Comparison of ENCODE assay signal across 8 mouse cellular contexts in genomic region chr2:90903398-90903797, GRCm38 (mm10). TPM values are rescaled to one million over a fixed set of nuclear protein-coding genes. Genes with fewer than 3 reads are reported as not detected.
DNase-seq lines count a peak whose midpoint lies in the region; ATAC-seq and TF ChIP-seq lines count a peak whose summit lies in the region.

No protein-coding gene starts in this region.

- no peak overlapping the region for H3K27ac ChIP-seq in lung, embryonic 16.5 days (ENCODE audit: low read length)
- no peak overlapping the region for H3K27ac ChIP-seq in embryonic fibroblast, embryonic 13.5 days (ENCODE audit: insufficient read depth, low read length)
- H3K27ac ChIP-seq in limb, embryonic 12.5 days, result no peak overlapping the region
- H3K27ac ChIP-seq in neural tube, embryonic 15.5 days (replicated peaks), result peak overlapping the region; percentile 94; the same call in 1 of the 2 replicates

- 68% methylated on average over 2 of the region's 2 CpGs for WGBS in lung, embryonic 16.5 days
- WGBS in limb, embryonic 12.5 days, result 91% methylated on average over 2 of the region's 2 CpGs
- WGBS in neural tube, embryonic 15.5 days, result 88% methylated on average over 2 of the region's 2 CpGs

- H3K9me3 ChIP-seq in lung, embryonic 16.5 days (ENCODE audit: control insufficient read depth, low read length), result no peaks in the 10 kb centered on the region
- no peaks in the 10 kb centered on the region for H3K9me3 ChIP-seq in limb, embryonic 12.5 days
- no peaks in the 10 kb centered on the region for H3K9me3 ChIP-seq in neural tube, embryonic 15.5 days (replicated peaks)

- H3K9ac ChIP-seq in lung, embryonic 16.5 days (ENCODE audit: low read length), result peak overlapping the region; percentile 93
- peak overlapping the region; percentile 93 for H3K9ac ChIP-seq in limb, embryonic 12.5 days (replicated peaks)
- peak overlapping the region; percentile 73 for H3K9ac ChIP-seq in neural tube, embryonic 15.5 days (replicated peaks)

- no peak for DNase-seq in lung, postnatal 36 days
- no peak for DNase-seq in cerebellum, postnatal 36 days
- no peak for DNase-seq in retina, postnatal 1 day
- DNase-seq in embryo, embryonic 10 days (ENCODE audit: low spot score), result no peak

- peaks cover 19% of the 10 kb centered on the region for H3K4me1 ChIP-seq in lung, embryonic 16.5 days (replicated peaks; ENCODE audit: control insufficient read depth, insufficient read depth, low read length)
- H3K4me1 ChIP-seq in embryonic fibroblast, embryonic 13.5 days (ENCODE audit: control insufficient read depth, insufficient read depth, low read length), result peaks cover 3% of the 10 kb centered on the region; the same call in 1 of the 2 replicates
- H3K4me1 ChIP-seq in limb, embryonic 12.5 days (replicated peaks), result peaks cover 21% of the 10 kb centered on the region
- peaks cover 40% of the 10 kb centered on the region for H3K4me1 ChIP-seq in neural tube, embryonic 15.5 days

- no peaks in the 10 kb centered on the region for H3K27me3 ChIP-seq in lung, embryonic 16.5 days (ENCODE audit: control insufficient read depth, insufficient read depth, low read depth, low read length)
- no peaks in the 10 kb centered on the region for H3K27me3 ChIP-seq in limb, embryonic 12.5 days
- no peaks in the 10 kb centered on the region for H3K27me3 ChIP-seq in neural tube, embryonic 15.5 days (replicated peaks)

- peak overlapping the region; percentile 72 for H3K4me2 ChIP-seq in lung, embryonic 16.5 days (ENCODE audit: low read depth, low read length)
- H3K4me2 ChIP-seq in limb, embryonic 12.5 days, result peak overlapping the region; percentile 78
- H3K4me2 ChIP-seq in neural tube, embryonic 15.5 days, result peak overlapping the region; percentile 75

- no peak for TF ChIP-seq POLR2A in embryonic fibroblast, embryonic 13.5 days (IDR thresholded peaks at IDR 0.05; ENCODE audit: low read depth, low read length)

- no peak for TF ChIP-seq CTCF in embryonic fibroblast, embryonic 13.5 days (IDR thresholded peaks at IDR 0.05; ENCODE audit: borderline replicate concordance, insufficient read depth, low read length)

- peak overlapping the region; percentile 81 for H3K4me3 ChIP-seq in lung, embryonic 16.5 days (ENCODE audit: low read length)
- peak overlapping the region; percentile 93 for H3K4me3 ChIP-seq in embryonic fibroblast, embryonic 13.5 days (ENCODE audit: insufficient read depth, low read length)
- H3K4me3 ChIP-seq in limb, embryonic 12.5 days (replicated peaks), result peak overlapping the region; percentile 88
- H3K4me3 ChIP-seq in neural tube, embryonic 15.5 days (replicated peaks), result peak overlapping the region; percentile 80

- ATAC-seq in lung, embryonic 16.5 days (ENCODE audit: low read depth), result no peak
- no peak for ATAC-seq in limb, embryonic 12.5 days (ENCODE audit: insufficient number of reproducible peaks, insufficient read depth, low FRiP score, low TSS enrichment, low read depth)
- no peak for ATAC-seq in neural tube, embryonic 15.5 days (ENCODE audit: low FRiP score)

- H3K36me3 ChIP-seq in lung, embryonic 16.5 days (ENCODE audit: control insufficient read depth, insufficient read depth, low read length), result peaks cover 16% of the 10 kb centered on the region
- peaks cover 65% of the 10 kb centered on the region for H3K36me3 ChIP-seq in limb, embryonic 12.5 days
- H3K36me3 ChIP-seq in neural tube, embryonic 15.5 days, result peaks cover 40% of the 10 kb centered on the region

RNA-seq across cellular contexts. Expression of gene Kbtbd4, which starts 1.1 kb away (rescaled TPM):
- 36.5 and 37.0 TPM in 2 replicates for polyA plus RNA-seq in lung, embryonic 16.5 days (2015; fragmentation: Nextera tagmentation; extraction: Ambion mirVana)
- polyA plus RNA-seq in embryonic fibroblast, embryonic 13.5 days (2011; ENCODE audit: insufficient read length, low read depth, missing spikeins), result 18.2 and 21.9 TPM in 2 replicates
- 52.0 and 53.4 TPM in 2 replicates for polyA plus RNA-seq in limb, embryonic 12.5 days (2016; fragmentation: Nextera tagmentation; extraction: Ambion mirVana)
- polyA plus RNA-seq in neural tube, embryonic 15.5 days (2015; fragmentation: Nextera tagmentation; extraction: Ambion mirVana), result 48.6 and 55.3 TPM in 2 replicates

RNA-seq across cellular contexts. Expression of gene Ndufs3, which starts 1.2 kb away (rescaled TPM):
- polyA plus RNA-seq in lung, embryonic 16.5 days (2015; fragmentation: Nextera tagmentation; extraction: Ambion mirVana), result 201 and 203 TPM in 2 replicates
- polyA plus RNA-seq in embryonic fibroblast, embryonic 13.5 days (2011; ENCODE audit: insufficient read length, low read depth, missing spikeins), result 99.4 and 118 TPM in 2 replicates
- polyA plus RNA-seq in limb, embryonic 12.5 days (2016; fragmentation: Nextera tagmentation; extraction: Ambion mirVana), result 207 and 212 TPM in 2 replicates
- 228 and 239 TPM in 2 replicates for polyA plus RNA-seq in neural tube, embryonic 15.5 days (2015; fragmentation: Nextera tagmentation; extraction: Ambion mirVana)

RNA-seq across cellular contexts. Expression of gene C1qtnf4, which starts 17.7 kb away (rescaled TPM):
- polyA plus RNA-seq in lung, embryonic 16.5 days (2015; fragmentation: Nextera tagmentation; extraction: Ambion mirVana), result 2.9 and 3.0 TPM in 2 replicates
- 0.77 and 0.81 TPM in 2 replicates for polyA plus RNA-seq in embryonic fibroblast, embryonic 13.5 days (2011; ENCODE audit: insufficient read length, low read depth, missing spikeins)
- polyA plus RNA-seq in limb, embryonic 12.5 days (2016; fragmentation: Nextera tagmentation; extraction: Ambion mirVana), result 20.6 and 20.9 TPM in 2 replicates
- polyA plus RNA-seq in neural tube, embryonic 15.5 days (2015; fragmentation: Nextera tagmentation; extraction: Ambion mirVana), result 123 and 207 TPM in 2 replicates

RNA-seq across cellular contexts. Expression of gene Celf1, which starts 36.8 kb away (rescaled TPM):
- polyA plus RNA-seq in lung, embryonic 16.5 days (2015; fragmentation: Nextera tagmentation; extraction: Ambion mirVana), result 71.6 and 75.9 TPM in 2 replicates
- polyA plus RNA-seq in embryonic fibroblast, embryonic 13.5 days (2011; ENCODE audit: insufficient read length, low read depth, missing spikeins), result 80.6 and 90.6 TPM in 2 replicates
- 113 and 125 TPM in 2 replicates for polyA plus RNA-seq in limb, embryonic 12.5 days (2016; fragmentation: Nextera tagmentation; extraction: Ambion mirVana)
- polyA plus RNA-seq in neural tube, embryonic 15.5 days (2015; fragmentation: Nextera tagmentation; extraction: Ambion mirVana), result 86.6 and 89.5 TPM in 2 replicates

RNA-seq across cellular contexts. Expression of gene Mtch2, which starts 56.4 kb away (rescaled TPM):
- 198 and 199 TPM in 2 replicates for polyA plus RNA-seq in lung, embryonic 16.5 days (2015; fragmentation: Nextera tagmentation; extraction: Ambion mirVana)
- 236 and 266 TPM in 2 replicates for polyA plus RNA-seq in embryonic fibroblast, embryonic 13.5 days (2011; ENCODE audit: insufficient read length, low read depth, missing spikeins)
- 184 and 195 TPM in 2 replicates for polyA plus RNA-seq in limb, embryonic 12.5 days (2016; fragmentation: Nextera tagmentation; extraction: Ambion mirVana)
- polyA plus RNA-seq in neural tube, embryonic 15.5 days (2015; fragmentation: Nextera tagmentation; extraction: Ambion mirVana), result 246 and 250 TPM in 2 replicates
